Mouse (Mus musculus): ENCODE measurements at regions not wholly inside any gene's neighbourhood (a gene's known extent, or its start where the extent isn't known, plus 50 kb on each side); places are given as distances from the start of the nearest gene placed in this dataset.

DNA sequence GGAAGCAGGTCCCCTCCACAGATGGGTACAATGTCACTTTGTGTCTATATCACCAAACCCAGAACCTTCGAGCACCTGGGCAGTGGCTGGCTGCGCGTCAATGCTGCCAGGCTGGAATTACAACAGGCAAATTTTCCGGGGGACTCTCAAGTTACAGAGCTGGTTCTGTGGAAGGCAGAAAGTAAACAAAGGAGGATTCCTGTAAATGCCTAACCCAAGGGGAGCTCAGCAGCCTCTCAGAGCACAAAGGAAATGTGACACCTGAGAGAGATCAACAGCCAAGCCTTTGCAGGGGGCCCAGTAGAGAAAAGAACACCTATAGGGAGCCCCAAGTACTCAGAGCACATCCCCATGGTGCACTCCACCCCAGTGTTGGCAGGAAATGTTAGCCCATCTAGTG, 70.7 kb downstream of the Setd4 start:
- DNase-seq (ENCODE audit: low read depth), result no peak
- TF ChIP-seq POLR2A (IDR thresholded peaks at IDR 0.05; ENCODE audit: borderline replicate concordance, extremely low read depth, insufficient read depth, insufficient read length, poor library complexity, severe bottlenecking) (no peak), CTCF (IDR thresholded peaks at IDR 0.05; ENCODE audit: borderline replicate concordance, extremely low read depth, insufficient read depth, insufficient read length) (no peak)

DNA sequence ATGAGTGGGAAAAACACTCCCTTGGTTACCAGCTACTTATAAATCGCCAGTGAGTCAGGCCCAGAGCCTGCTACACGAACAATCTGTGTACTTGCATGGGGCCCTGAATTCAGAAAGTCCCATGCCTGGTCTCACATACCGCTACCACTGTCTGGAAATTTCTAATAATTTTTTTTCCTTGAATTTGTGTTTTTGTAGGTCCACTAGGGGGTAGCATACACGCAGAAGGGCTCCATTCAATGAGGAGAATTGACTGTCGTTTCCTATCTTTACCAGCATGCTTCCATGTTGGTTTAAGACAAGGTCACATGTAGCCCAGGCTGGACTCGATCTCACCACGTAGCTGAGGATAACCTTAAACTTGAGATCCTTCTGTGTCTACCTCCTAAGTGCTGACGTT, 71.9 kb downstream of the Setd4 start:
- TF ChIP-seq POLR2A (IDR thresholded peaks at IDR 0.05; ENCODE audit: borderline replicate concordance, extremely low read depth, insufficient read depth, insufficient read length, poor library complexity, severe bottlenecking) (no peak), CTCF (IDR thresholded peaks at IDR 0.05; ENCODE audit: borderline replicate concordance, extremely low read depth, insufficient read depth, insufficient read length) (no peak)
- no peak for DNase-seq (ENCODE audit: low read depth)

DNA sequence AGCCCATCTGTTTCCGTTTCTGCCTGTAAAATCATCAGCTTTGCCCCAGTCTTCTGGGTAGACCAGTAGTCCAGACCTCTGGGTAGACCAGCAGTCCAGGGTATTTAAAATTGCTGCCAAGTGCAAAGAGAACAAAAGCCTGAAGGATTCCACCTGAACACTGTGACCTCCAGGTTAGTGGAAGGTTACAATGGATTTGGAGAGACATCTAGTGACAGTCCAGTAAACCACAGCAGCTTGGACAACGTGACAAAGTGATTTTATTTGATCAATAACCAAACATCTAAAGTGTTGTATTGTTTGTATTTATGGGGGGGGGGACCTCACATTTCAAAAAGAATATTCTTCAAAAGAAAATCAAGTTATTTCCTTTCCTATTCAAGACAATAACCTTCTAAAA, 81.4 kb downstream of the Setd4 start:
- no peak for TF ChIP-seq CTCF (IDR thresholded peaks at IDR 0.05; ENCODE audit: borderline replicate concordance, extremely low read depth, insufficient read depth, insufficient read length)

DNA sequence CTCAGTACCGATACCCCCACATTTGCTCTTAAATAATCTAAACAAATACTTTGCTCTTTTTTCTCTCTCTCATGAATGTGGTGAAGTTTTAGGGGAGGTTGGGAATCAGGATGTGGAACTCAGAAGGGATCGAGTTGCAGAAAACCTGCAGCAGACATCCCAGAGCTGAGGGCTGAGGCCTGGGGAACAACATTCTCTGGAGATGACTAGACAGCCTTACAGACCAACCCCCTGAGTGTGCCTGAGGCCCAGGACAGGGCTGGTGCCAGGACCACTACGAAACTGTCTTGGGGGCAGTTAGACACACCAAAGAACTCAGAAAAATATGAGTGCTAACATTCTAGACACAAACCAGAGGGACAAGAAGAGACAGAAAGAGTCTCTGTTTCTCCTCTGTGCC, 83.4 kb downstream of the Setd4 start:
- TF ChIP-seq CTCF (IDR thresholded peaks at IDR 0.05; ENCODE audit: borderline replicate concordance, extremely low read depth, insufficient read depth, insufficient read length) (no peak), POLR2A (IDR thresholded peaks at IDR 0.05; ENCODE audit: borderline replicate concordance, extremely low read depth, insufficient read depth, insufficient read length, poor library complexity, severe bottlenecking) (no peak)
- DNase-seq (ENCODE audit: low read depth), result no peak

More for the DNA sequence above, 81.4 kb downstream of the Setd4 start:
- no peak for DNase-seq (ENCODE audit: low read depth)

DNA sequence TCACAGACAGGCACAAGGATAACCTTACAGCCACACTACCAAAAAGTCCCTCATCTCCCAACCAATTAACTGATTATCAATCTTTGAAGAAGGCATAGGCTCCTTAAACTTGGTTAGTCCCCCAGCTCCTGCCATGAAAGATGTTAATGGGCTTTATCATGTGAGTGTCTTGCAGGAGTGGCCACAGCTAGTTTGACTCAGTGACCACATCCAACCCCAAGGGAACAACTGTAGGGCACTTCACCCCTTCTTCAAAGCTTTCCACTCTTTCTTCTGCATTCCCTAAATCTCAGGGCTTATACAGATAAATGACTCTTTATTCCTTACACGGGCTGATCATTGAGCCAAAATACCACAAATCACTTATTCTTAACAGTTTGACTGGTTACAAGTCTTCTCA, 85.2 kb downstream of the Setd4 start:
- TF ChIP-seq CTCF (IDR thresholded peaks at IDR 0.05; ENCODE audit: borderline replicate concordance, extremely low read depth, insufficient read depth, insufficient read length) (no peak), POLR2A (IDR thresholded peaks at IDR 0.05; ENCODE audit: borderline replicate concordance, extremely low read depth, insufficient read depth, insufficient read length, poor library complexity, severe bottlenecking) (no peak)
- DNase-seq (ENCODE audit: low read depth), result no peak

DNA sequence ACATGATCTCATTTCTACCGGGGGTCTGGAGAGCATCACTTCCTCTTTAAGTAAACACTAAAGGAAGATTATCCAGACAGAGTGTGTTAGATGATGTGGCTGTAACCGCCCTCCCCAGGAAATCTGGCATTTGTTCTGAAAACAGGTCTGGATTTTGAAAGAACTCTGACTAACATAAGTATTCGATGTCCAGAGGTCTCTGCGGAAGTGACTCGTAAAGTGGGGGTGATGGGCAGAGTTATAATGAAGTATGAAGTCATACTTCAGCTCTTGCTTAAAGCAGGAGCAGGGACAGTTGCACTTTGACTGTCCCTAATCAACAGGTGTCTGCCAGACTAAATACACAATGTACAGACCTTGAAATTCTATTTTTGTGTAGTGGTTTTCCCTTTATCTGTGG, 87.1 kb downstream of the Setd4 start:
- DNase-seq (ENCODE audit: low read depth), result no peak
- TF ChIP-seq CTCF (IDR thresholded peaks at IDR 0.05; ENCODE audit: borderline replicate concordance, extremely low read depth, insufficient read depth, insufficient read length), result no peak
- TF ChIP-seq POLR2A (IDR thresholded peaks at IDR 0.05; ENCODE audit: borderline replicate concordance, extremely low read depth, insufficient read depth, insufficient read length, poor library complexity, severe bottlenecking), result no peak

DNA sequence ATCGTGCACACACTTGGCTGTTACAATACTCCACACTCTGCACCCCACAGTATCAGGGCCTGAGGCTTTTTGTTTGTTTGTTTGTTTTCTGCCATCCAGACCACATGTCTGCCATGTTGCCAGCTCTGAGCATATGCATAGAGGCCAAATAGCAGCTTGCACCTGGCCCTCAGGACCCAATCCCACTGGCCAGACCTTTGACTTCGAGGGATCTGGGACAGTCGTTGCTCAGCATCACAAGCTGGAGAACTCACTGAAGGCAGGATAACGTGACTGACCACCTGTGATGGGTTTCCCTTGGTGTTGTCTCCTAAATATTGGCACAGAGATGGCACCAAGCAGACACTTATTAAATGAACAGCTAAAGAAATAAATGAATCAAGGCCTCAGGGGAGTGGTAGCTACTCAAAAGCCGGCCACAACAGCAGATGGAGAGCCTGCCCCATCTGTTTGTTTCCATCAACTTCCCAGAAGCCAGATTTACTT, 88.4 kb downstream of the Setd4 start:
- peak; percentile 86 for DNase-seq (ENCODE audit: low read depth)
- TF ChIP-seq POLR2A (IDR thresholded peaks at IDR 0.05; ENCODE audit: borderline replicate concordance, extremely low read depth, insufficient read depth, insufficient read length, poor library complexity, severe bottlenecking) (no peak), CTCF (IDR thresholded peaks at IDR 0.05; ENCODE audit: borderline replicate concordance, extremely low read depth, insufficient read depth, insufficient read length) (no peak)

DNA sequence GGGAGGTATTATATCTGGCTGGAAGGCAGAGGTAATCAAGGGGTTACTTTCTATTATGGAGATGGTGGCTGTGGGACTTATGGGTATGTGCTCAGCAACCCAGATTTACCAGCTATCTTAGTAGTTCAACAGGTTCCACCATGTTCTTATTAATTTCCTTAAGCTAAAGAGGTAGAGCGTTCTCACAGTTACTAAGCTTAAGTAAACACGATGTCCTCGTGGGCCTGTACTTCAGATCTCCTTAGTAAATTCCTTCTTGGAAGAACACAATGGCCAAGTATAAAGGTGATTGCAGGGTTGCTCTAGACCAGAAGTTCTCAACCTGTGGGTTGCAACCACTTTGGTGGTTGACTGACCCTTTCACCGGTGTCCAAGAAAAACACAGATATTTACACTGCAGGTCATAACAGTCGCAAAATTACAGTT, 90.2 kb downstream of the Setd4 start:
- TF ChIP-seq POLR2A (IDR thresholded peaks at IDR 0.05; ENCODE audit: borderline replicate concordance, extremely low read depth, insufficient read depth, insufficient read length, poor library complexity, severe bottlenecking), result no peak
- TF ChIP-seq CTCF (IDR thresholded peaks at IDR 0.05; ENCODE audit: borderline replicate concordance, extremely low read depth, insufficient read depth, insufficient read length), result no peak
- DNase-seq (ENCODE audit: low read depth), result no peak

DNA sequence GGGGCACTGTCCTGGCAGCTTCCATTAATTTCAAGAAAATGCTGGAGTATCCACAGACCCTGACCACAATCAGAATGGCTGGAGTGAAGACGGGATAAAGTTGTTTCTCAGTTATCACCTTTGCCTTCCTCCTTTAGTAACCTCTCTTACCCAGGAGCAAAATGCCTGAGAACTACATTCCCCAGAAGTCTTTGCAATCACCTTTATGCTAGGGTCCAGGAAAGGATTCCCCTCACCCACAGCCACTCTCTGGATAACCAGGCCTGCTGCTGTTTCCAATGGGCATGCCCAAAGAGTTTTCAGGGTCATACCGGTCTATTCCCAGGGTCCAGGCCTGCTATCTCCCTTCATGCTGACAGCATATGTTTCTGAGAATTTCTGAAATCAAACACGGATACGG, 91.9 kb downstream of the Setd4 start:
- TF ChIP-seq CTCF (IDR thresholded peaks at IDR 0.05; ENCODE audit: borderline replicate concordance, extremely low read depth, insufficient read depth, insufficient read length) (no peak), POLR2A (IDR thresholded peaks at IDR 0.05; ENCODE audit: borderline replicate concordance, extremely low read depth, insufficient read depth, insufficient read length, poor library complexity, severe bottlenecking) (no peak)
- DNase-seq (ENCODE audit: low read depth), result no peak

GRCm38 (mm10) chr16:93511517-93511916, 92.3 kb downstream of the Setd4 start:
- TF ChIP-seq POLR2A (IDR thresholded peaks at IDR 0.05; ENCODE audit: borderline replicate concordance, extremely low read depth, insufficient read depth, insufficient read length, poor library complexity, severe bottlenecking) (no peak), CTCF (IDR thresholded peaks at IDR 0.05; ENCODE audit: borderline replicate concordance, extremely low read depth, insufficient read depth, insufficient read length) (peak; percentile 25; the same call in 1 of the 2 replicates)
- DNase-seq (ENCODE audit: low read depth), result no peak

DNA sequence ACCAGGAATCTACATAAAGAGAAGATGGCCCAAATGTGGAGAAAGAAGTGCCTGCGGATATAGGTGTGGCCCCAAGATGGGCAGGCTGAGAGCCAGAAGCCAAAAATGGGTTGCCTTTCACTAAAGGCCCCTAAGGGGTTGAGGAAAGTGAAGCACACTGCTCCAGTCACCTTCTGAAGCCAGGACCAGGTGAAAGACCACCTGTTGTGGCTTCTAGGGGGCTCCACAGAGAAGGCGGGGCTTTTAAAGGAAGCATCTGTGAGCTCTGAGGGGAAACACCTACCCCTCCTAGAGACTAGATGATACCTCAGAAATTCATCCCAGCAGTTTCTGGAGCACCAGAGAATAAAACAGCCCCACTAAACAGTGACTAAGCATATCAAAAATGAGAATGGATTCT, 105.1 kb downstream of the Setd4 start:
- TF ChIP-seq POLR2A (IDR thresholded peaks at IDR 0.05; ENCODE audit: borderline replicate concordance, extremely low read depth, insufficient read depth, insufficient read length, poor library complexity, severe bottlenecking), result no peak
- no peak for TF ChIP-seq CTCF (IDR thresholded peaks at IDR 0.05; ENCODE audit: borderline replicate concordance, extremely low read depth, insufficient read depth, insufficient read length)
- no peak for DNase-seq (ENCODE audit: low read depth)

DNA sequence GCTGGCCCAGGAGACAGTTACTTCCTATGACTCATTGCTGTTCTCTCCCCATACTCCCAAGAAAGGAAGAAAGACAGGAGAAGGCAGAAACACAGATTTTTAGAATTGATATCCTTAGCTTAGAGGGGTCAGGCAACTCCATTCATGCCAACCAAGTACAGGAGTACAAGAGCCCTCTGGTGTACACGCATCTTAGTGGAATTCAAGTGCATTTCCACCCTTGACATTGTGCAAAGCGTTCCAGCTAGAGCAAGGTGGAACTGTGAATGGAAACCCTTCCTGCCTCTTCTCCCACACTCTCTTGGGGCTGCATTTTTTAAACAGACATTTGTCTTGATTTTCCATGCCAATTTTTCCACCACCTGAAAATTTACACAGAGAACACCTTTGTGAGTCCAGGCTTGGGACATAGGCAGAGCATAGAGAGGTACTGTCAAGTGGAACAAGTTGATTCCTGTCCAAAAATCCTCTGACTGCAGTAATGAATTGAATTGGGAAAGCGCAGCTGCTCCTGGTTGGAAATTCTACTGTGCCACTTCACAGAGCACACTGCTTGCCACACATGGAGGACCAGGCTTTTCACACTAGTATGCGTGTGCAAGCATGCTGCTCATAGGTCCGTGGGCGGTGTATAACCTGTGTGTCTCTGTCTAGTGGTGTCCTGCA, 110.4 kb downstream of the Setd4 start:
- TF ChIP-seq POLR2A (IDR thresholded peaks at IDR 0.05; ENCODE audit: borderline replicate concordance, extremely low read depth, insufficient read depth, insufficient read length, poor library complexity, severe bottlenecking) (no peak), CTCF (IDR thresholded peaks at IDR 0.05; ENCODE audit: borderline replicate concordance, extremely low read depth, insufficient read depth, insufficient read length) (no peak)
- peak; percentile 15 for DNase-seq (ENCODE audit: low read depth)

All from brain, embryonic 14.5 days (tissue).